Mouse (Mus musculus) heart, embryonic 14.5 days (tissue): ENCODE results near the gene 0610010F05Rik. TPM values are rescaled to one million over a fixed set of nuclear protein-coding genes. Genes with fewer than 3 reads are reported as not detected.

Experiments
- ATAC-seq: fragments of 200-750 bp; cut with Nextera tagmentation; 2 replicates; pipeline ENCODE4 v1.8.0; 2017; ENCODE audit warnings: low read depth, moderate TSS enrichment; ENCODE audit not compliant: insufficient number of reproducible peaks, insufficient read depth, low FRiP score
- H3K27ac ChIP-seq, 2 experiments: fragments of 200-500 bp in 1 of 2; fragments of 300-500 bp in 1 of 2; sonication (generic) in 1 of 2; replicated peaks in 1 of 2; 2 replicates each; pipeline ENCODE4 v1.5.1; 2012 to 2014; ENCODE audit warnings: low read depth in 2 of 2, low read length in 2 of 2, control low read depth in 1 of 2, mild to moderate bottlenecking in 1 of 2, mixed read lengths in 1 of 2; ENCODE audit not compliant: control insufficient read depth in 1 of 2, insufficient read depth in 1 of 2
- H3K27me3 ChIP-seq: fragments of 300-500 bp; sonication (generic); 2 replicates; pipeline ENCODE4 v1.6.1; 2014; ENCODE audit warnings: mild to moderate bottlenecking, low read length, control low read depth; ENCODE audit not compliant: control insufficient read depth, insufficient read depth
- H3K36me3 ChIP-seq: fragments of 300-500 bp; sonication (generic); 2 replicates; pipeline ENCODE4 v1.6.1; 2014; ENCODE audit warnings: mild to moderate bottlenecking, control low read depth, low read length, mixed read lengths; ENCODE audit not compliant: control insufficient read depth, insufficient read depth
- H3K4me1 ChIP-seq, 2 experiments: fragments of 200-500 bp in 1 of 2; fragments of 300-500 bp in 1 of 2; sonication (generic) in 1 of 2; 2 replicates each; pipeline ENCODE4 v1.6.1; 2012 to 2014; ENCODE audit warnings: low read length in 2 of 2, control low read depth in 1 of 2, mixed read lengths in 1 of 2; ENCODE audit not compliant: control insufficient read depth in 2 of 2, insufficient read depth in 2 of 2
- H3K4me2 ChIP-seq: fragments of 300-500 bp; sonication (generic); 2 replicates; pipeline ENCODE4 v1.6.1; 2014; ENCODE audit warnings: mild to moderate bottlenecking, low read length
- H3K4me3 ChIP-seq, 2 experiments: fragments of 200-500 bp in 1 of 2; fragments of 300-500 bp in 1 of 2; sonication (generic) in 1 of 2; 2 replicates each; pipeline ENCODE4 v1.5.1; 2012 to 2014; ENCODE audit warnings: low read length in 2 of 2, mild to moderate bottlenecking in 2 of 2, control low read depth in 1 of 2, low read depth in 1 of 2, moderate library complexity in 1 of 2; ENCODE audit not compliant: control insufficient read depth in 1 of 2, insufficient read depth in 1 of 2
- H3K9ac ChIP-seq: fragments of 300-500 bp; sonication (generic); 2 replicates; pipeline ENCODE4 v1.6.1; 2014; ENCODE audit warnings: mild to moderate bottlenecking, low read length
- H3K9me3 ChIP-seq: fragments of 300-500 bp; sonication (generic); 2 replicates; pipeline ENCODE4 v1.6.1; 2016; ENCODE audit warnings: low read length, control low read depth; ENCODE audit not compliant: control insufficient read depth
- WGBS: fragments of 180-500 bp; shearing (Covaris S2); extraction: QIAGEN DNeasy Blood & Tissue Kit; methylation state at CpG from one replicate; pipeline ENCODE4 v1.1.7; 2014; 5-methylcytosine and 5-hydroxymethylcytosine counted together
- polyA plus RNA-seq: library from polyadenylated mRNA; unstranded; fragments of >200 nt; fragmentation: Nextera tagmentation; extraction: Ambion mirVana; gene quantifications from 2 replicates; pipeline ENCODE4 v1.2.1, GENCODE M21; 2014

Gene 0610010F05Rik
- polyA plus RNA-seq, result 19.5 and 20.1 TPM in 2 replicates

GRCm38 (mm10) chr11:23632945-23633878 is at the start of gene 0610010F05Rik:
Gene 0610010F05Rik (minus strand): TSS chr11:23633639.
- WGBS, result under 1% methylated on average over 81 of the region's 103 CpGs
- Histone ChIP-seq H3K36me3 (peaks cover 14% of the 10 kb centered on the region), H3K4me1 (peaks cover 2 to 9% of the 10 kb centered on the region in 2 experiments; a peak in 2 of 4 replicates), H3K4me3 (peak within 1 kb of the TSS; percentile 70 to 87), H3K27ac (peak within 1 kb of the TSS; percentile 61 to 88), H3K9me3 (no peaks in the 10 kb centered on the region), H3K27me3 (no peaks in the 10 kb centered on the region), H3K4me2 (peak within 1 kb of the TSS; percentile 82), H3K9ac (peak within 1 kb of the TSS; percentile 96)
- ATAC-seq, result peak; percentile 100

GRCm38 (mm10) chr11:23682561-23682960 is 49.1 kb upstream of the 0610010F05Rik start:
- H3K36me3 ChIP-seq, result peaks cover 48% of the 10 kb centered on the region
- WGBS, result 94% methylated on average over 5 of the region's 5 CpGs
- ATAC-seq, result no peak
- no peaks in the 10 kb centered on the region for H3K4me1 ChIP-seq
- no peaks in the 10 kb centered on the region for H3K9me3 ChIP-seq
- H3K27ac ChIP-seq, result no peak overlapping the region
- H3K4me2 ChIP-seq, result no peak overlapping the region
- H3K9ac ChIP-seq, result no peak overlapping the region
- no peaks in the 10 kb centered on the region for H3K27me3 ChIP-seq
- H3K4me3 ChIP-seq, result no peak overlapping the region

- no peak overlapping the region for H3K4me2 ChIP-seq
- 82% methylated on average over 6 of the region's 6 CpGs for WGBS
- peaks cover 68% of the 10 kb centered on the region for H3K36me3 ChIP-seq
Measured at GRCm38 (mm10) chr11:23680435-23680950, 47.1 kb upstream of the 0610010F05Rik start.

GRCm38 (mm10) chr11:23679044-23679642 is 45.7 kb upstream of the 0610010F05Rik start:
- Histone ChIP-seq H3K9me3 (no peaks in the 10 kb centered on the region), H3K4me1 (no peaks in the 10 kb centered on the region), H3K36me3 (peaks cover 79% of the 10 kb centered on the region), H3K4me2 (no peak overlapping the region), H3K27ac (no peak overlapping the region), H3K27me3 (no peaks in the 10 kb centered on the region), H3K9ac (no peak overlapping the region), H3K4me3 (no peak overlapping the region)
- WGBS, result 41% methylated on average over 3 of the region's 3 CpGs
- ATAC-seq, result no peak

More at GRCm38 (mm10) chr11:23680435-23680950, 47.1 kb upstream of the 0610010F05Rik start:
- H3K4me3 ChIP-seq, result no peak overlapping the region
- no peak overlapping the region for H3K9ac ChIP-seq
- no peaks in the 10 kb centered on the region for H3K4me1 ChIP-seq
- no peaks in the 10 kb centered on the region for H3K9me3 ChIP-seq
- H3K27ac ChIP-seq, result no peak overlapping the region
- ATAC-seq, result no peak
- H3K27me3 ChIP-seq, result no peaks in the 10 kb centered on the region

GRCm38 (mm10) chr11:23676100-23676499 is 42.7 kb upstream of the 0610010F05Rik start:
- ATAC-seq, result no peak
- WGBS, result 87% methylated on average over 5 of the region's 5 CpGs
- no peak overlapping the region for H3K4me2 ChIP-seq
- H3K9ac ChIP-seq, result no peak overlapping the region
- H3K36me3 ChIP-seq, result peaks cover 80% of the 10 kb centered on the region
- H3K27me3 ChIP-seq, result no peaks in the 10 kb centered on the region
- no peak overlapping the region for H3K27ac ChIP-seq
- H3K4me1 ChIP-seq, result no peaks in the 10 kb centered on the region
- no peak overlapping the region for H3K4me3 ChIP-seq
- H3K9me3 ChIP-seq, result no peaks in the 10 kb centered on the region

GRCm38 (mm10) chr11:23672256-23672749 is 38.9 kb upstream of the 0610010F05Rik start:
- Histone ChIP-seq H3K4me3 (no peak overlapping the region), H3K4me2 (no peak overlapping the region), H3K36me3 (peaks cover 63% of the 10 kb centered on the region), H3K27ac (no peak overlapping the region), H3K9me3 (no peaks in the 10 kb centered on the region), H3K9ac (no peak overlapping the region), H3K4me1 (no peaks in the 10 kb centered on the region), H3K27me3 (no peaks in the 10 kb centered on the region)
- WGBS, result 91% methylated on average over 4 of the region's 4 CpGs
- ATAC-seq, result no peak

GRCm38 (mm10) chr11:23667128-23667527 is 33.7 kb upstream of the 0610010F05Rik start:
- Histone ChIP-seq H3K36me3 (peaks cover 11% of the 10 kb centered on the region), H3K4me2 (peak overlapping the region; percentile 74), H3K27ac (no peak overlapping the region), H3K4me1 (peaks cover 0 to 13% of the 10 kb centered on the region in 2 experiments; a peak in 2 of 4 replicates), H3K9ac (peak overlapping the region; percentile 95), H3K27me3 (no peaks in the 10 kb centered on the region), H3K9me3 (no peaks in the 10 kb centered on the region), H3K4me3 (peak overlapping the region in 1 of 2 experiments; percentile 89; a peak in 3 of 4 replicates)
- ATAC-seq, result no peak
- WGBS, result 47% methylated on average over 3 of the region's 3 CpGs
